Mouse (Mus musculus): ENCODE results near the gene Dph5.

Dph5 gene

GRCm38 (mm10) chr3:115949220-115949920 lies 61.7 kb downstream of the Dph5 start:
- in situ Hi-C loops (cut with MboI; ENCODE audit: unreplicated experiment in 2 of 2): no loop called here

GRCm38 (mm10) chr3:115949921-115950877 lies 62.6 kb downstream of the Dph5 start:
- in situ Hi-C loops (cut with MboI; ENCODE audit: unreplicated experiment in 2 of 2): loop anchor here in 1 of 2 experiments (25.0 kb wide), 1 partner anchor 1188 kb away; no protein-coding TSS in a partner anchor

GRCm38 (mm10) chr3:115951221-115951620 lies 63.6 kb downstream of the Dph5 start:
- in situ Hi-C loops (cut with MboI; ENCODE audit: unreplicated experiment in 2 of 2): loop anchor here in 1 of 2 experiments (25.0 kb wide), 1 partner anchor 1189 kb away; no protein-coding TSS in a partner anchor

GRCm38 (mm10) chr3:115952356-115952755 lies 64.7 kb downstream of the Dph5 start:
- in situ Hi-C loops (cut with MboI; ENCODE audit: unreplicated experiment in 2 of 2): loop anchor here in 1 of 2 experiments (25.0 kb wide), 1 partner anchor 1190 kb away; no protein-coding TSS in a partner anchor

- in situ Hi-C loops (cut with MboI; ENCODE audit: unreplicated experiment in 2 of 2): loop anchor here in 1 of 2 experiments (25.0 kb wide), 1 partner anchor 1191 kb away; no protein-coding TSS in a partner anchor
Measured at GRCm38 (mm10) chr3:115953088-115953487, 65.5 kb downstream of the Dph5 start.

- in situ Hi-C loops (cut with MboI; ENCODE audit: unreplicated experiment in 2 of 2): loop anchor here in 1 of 2 experiments (25.0 kb wide), 1 partner anchor 1195 kb away; no protein-coding TSS in a partner anchor
Measured at GRCm38 (mm10) chr3:115957223-115957622, 69.6 kb downstream of the Dph5 start.

GRCm38 (mm10) chr3:115961311-115962027 lies 73.8 kb downstream of the Dph5 start:
- in situ Hi-C loops (cut with MboI; ENCODE audit: unreplicated experiment in 2 of 2): loop anchor here in 1 of 2 experiments (25.0 kb wide), 1 partner anchor 1199 kb away; no protein-coding TSS in a partner anchor

- in situ Hi-C loops (cut with MboI; ENCODE audit: unreplicated experiment in 2 of 2): loop anchor here in 1 of 2 experiments (25.0 kb wide), 1 partner anchor 1200 kb away; no protein-coding TSS in a partner anchor
Measured at GRCm38 (mm10) chr3:115962028-115962415, 74.4 kb downstream of the Dph5 start.

- in situ Hi-C loops (cut with MboI; ENCODE audit: unreplicated experiment in 2 of 2): loop anchor here in 1 of 2 experiments (25.0 kb wide), 1 partner anchor 1201 kb away; no protein-coding TSS in a partner anchor
Measured at GRCm38 (mm10) chr3:115963597-115963996, 76.0 kb downstream of the Dph5 start.

- in situ Hi-C loops (cut with MboI; ENCODE audit: unreplicated experiment in 2 of 2): loop anchor here in 1 of 2 experiments (25.0 kb wide), 1 partner anchor 1202 kb away; no protein-coding TSS in a partner anchor
Measured at GRCm38 (mm10) chr3:115964071-115964470, 76.4 kb downstream of the Dph5 start.

- in situ Hi-C loops (cut with MboI; ENCODE audit: unreplicated experiment in 2 of 2): loop anchor here in 1 of 2 experiments (25.0 kb wide), 1 partner anchor 1207 kb away; no protein-coding TSS in a partner anchor
Measured at GRCm38 (mm10) chr3:115968745-115969530, 81.3 kb downstream of the Dph5 start.

GRCm38 (mm10) chr3:115971045-115971785 lies 83.6 kb downstream of the Dph5 start:
- in situ Hi-C loops (cut with MboI; ENCODE audit: unreplicated experiment in 2 of 2): loop anchor here in 1 of 2 experiments (10.0 to 25.0 kb wide), 3 partner anchors 256 to 1866 kb away; partner anchors contain the start of gene S1pr1

- in situ Hi-C loops (cut with MboI; ENCODE audit: unreplicated experiment in 2 of 2): loop anchor here in 1 of 2 experiments (10.0 to 25.0 kb wide), 3 partner anchors 257 to 1867 kb away; partner anchors contain the start of gene S1pr1
Measured at GRCm38 (mm10) chr3:115971891-115972646, 84.4 kb downstream of the Dph5 start.

GRCm38 (mm10) chr3:115974228-115974627 lies 86.6 kb downstream of the Dph5 start:
- in situ Hi-C loops (cut with MboI; ENCODE audit: unreplicated experiment in 2 of 2): loop anchor here in 1 of 2 experiments (10.0 to 25.0 kb wide), 3 partner anchors 259 to 1869 kb away; partner anchors contain the start of gene S1pr1

GRCm38 (mm10) chr3:115974995-115975394 lies 87.4 kb downstream of the Dph5 start:
- in situ Hi-C loops (cut with MboI; ENCODE audit: unreplicated experiment in 2 of 2): loop anchor here (5.0 to 25.0 kb wide), 7 partner anchors 260 to 1870 kb away; partner anchors contain the start of gene S1pr1 (in 1 of the 2)

GRCm38 (mm10) chr3:115979000-115979399 lies 91.4 kb downstream of the Dph5 start:
- in situ Hi-C loops (cut with MboI; ENCODE audit: unreplicated experiment in 2 of 2): loop anchor here (5.0 to 25.0 kb wide), 6 partner anchors 264 to 1874 kb away; partner anchors contain the start of gene S1pr1 (in 1 of the 2)

GRCm38 (mm10) chr3:115983217-115983616 lies 95.6 kb downstream of the Dph5 start:
- in situ Hi-C loops (cut with MboI; ENCODE audit: unreplicated experiment in 2 of 2): loop anchor here in 1 of 2 experiments (5.0 to 25.0 kb wide), 2 partner anchors 386 to 1871 kb away; no protein-coding TSS in a partner anchor

Data from v-Abl transformed pro-B cells (cell line).